Mouse (Mus musculus) ZHBTc4 (cell line): ENCODE results near the gene Pbx1.
A peak's percentile ranks its signal among the peaks of the same experiment; 100 is the strongest.
"Not testable (repeated sequence)": the region's sequence is repeated elsewhere in the genome, so short reads cannot be mapped to it uniquely, and the experiment has no call there.

Source experiments
- DNase-seq: peaks from one replicate; pipeline ENCODE4 v3.0.0-alpha.2; 2011; ENCODE audit warnings: low read depth, low spot score

Pbx1 gene

GRCm38 (mm10) chr1:168432232-168432280 is at the start of gene Pbx1:
Pbx1 (minus strand) TSS chr1:168432270.
- DNase-seq, result not testable (repeated sequence)

- DNase-seq, result no peak
Observed at GRCm38 (mm10) chr1:168479626-168480025, 47.6 kb upstream of the Pbx1 start.

GRCm38 (mm10) chr1:168478829-168479228 is 46.8 kb upstream of the Pbx1 start:
- DNase-seq, result no peak

GRCm38 (mm10) chr1:168476917-168477316 is 44.8 kb upstream of the Pbx1 start:
- no peak for DNase-seq

GRCm38 (mm10) chr1:168476216-168476897 is 44.3 kb upstream of the Pbx1 start:
- no peak for DNase-seq

GRCm38 (mm10) chr1:168475579-168476208 is 43.6 kb upstream of the Pbx1 start:
- no peak for DNase-seq

GRCm38 (mm10) chr1:168473255-168474069 is 41.4 kb upstream of the Pbx1 start:
- DNase-seq, result no peak

GRCm38 (mm10) chr1:168472545-168473254 is 40.6 kb upstream of the Pbx1 start:
- DNase-seq, result no peak

GRCm38 (mm10) chr1:168459426-168459825 is 27.4 kb upstream of the Pbx1 start:
- DNase-seq, result no peak

- no peak for DNase-seq
Observed at GRCm38 (mm10) chr1:168457191-168457747, 25.2 kb upstream of the Pbx1 start.

- DNase-seq, result no peak
Observed at GRCm38 (mm10) chr1:168455178-168455577, 23.1 kb upstream of the Pbx1 start.

- no peak for DNase-seq
Observed at GRCm38 (mm10) chr1:168433671-168434070, 1.6 kb upstream of the Pbx1 start.

- DNase-seq, result peak; percentile 99
Observed at GRCm38 (mm10) chr1:168432281-168432725, 233 bp upstream of the Pbx1 start.

GRCm38 (mm10) chr1:168431711-168432231 is 299 bp downstream of the Pbx1 start:
- no peak for DNase-seq

- peak; percentile 42 for DNase-seq
Observed at GRCm38 (mm10) chr1:168430868-168431710, 981 bp downstream of the Pbx1 start.

- DNase-seq, result no peak
Observed at GRCm38 (mm10) chr1:168429856-168430644, 2.0 kb downstream of the Pbx1 start.

GRCm38 (mm10) chr1:168429406-168429805 is 2.7 kb downstream of the Pbx1 start:
- no peak for DNase-seq

GRCm38 (mm10) chr1:168428255-168428654 is 3.8 kb downstream of the Pbx1 start:
- no peak for DNase-seq

- no peak for DNase-seq
Observed at GRCm38 (mm10) chr1:168427596-168427995, 4.5 kb downstream of the Pbx1 start.

- no peak for DNase-seq
Observed at GRCm38 (mm10) chr1:168426900-168427299, 5.2 kb downstream of the Pbx1 start.
